13 mouse cellular contexts compared by ENCODE assay signal in the genomic region with DNA sequence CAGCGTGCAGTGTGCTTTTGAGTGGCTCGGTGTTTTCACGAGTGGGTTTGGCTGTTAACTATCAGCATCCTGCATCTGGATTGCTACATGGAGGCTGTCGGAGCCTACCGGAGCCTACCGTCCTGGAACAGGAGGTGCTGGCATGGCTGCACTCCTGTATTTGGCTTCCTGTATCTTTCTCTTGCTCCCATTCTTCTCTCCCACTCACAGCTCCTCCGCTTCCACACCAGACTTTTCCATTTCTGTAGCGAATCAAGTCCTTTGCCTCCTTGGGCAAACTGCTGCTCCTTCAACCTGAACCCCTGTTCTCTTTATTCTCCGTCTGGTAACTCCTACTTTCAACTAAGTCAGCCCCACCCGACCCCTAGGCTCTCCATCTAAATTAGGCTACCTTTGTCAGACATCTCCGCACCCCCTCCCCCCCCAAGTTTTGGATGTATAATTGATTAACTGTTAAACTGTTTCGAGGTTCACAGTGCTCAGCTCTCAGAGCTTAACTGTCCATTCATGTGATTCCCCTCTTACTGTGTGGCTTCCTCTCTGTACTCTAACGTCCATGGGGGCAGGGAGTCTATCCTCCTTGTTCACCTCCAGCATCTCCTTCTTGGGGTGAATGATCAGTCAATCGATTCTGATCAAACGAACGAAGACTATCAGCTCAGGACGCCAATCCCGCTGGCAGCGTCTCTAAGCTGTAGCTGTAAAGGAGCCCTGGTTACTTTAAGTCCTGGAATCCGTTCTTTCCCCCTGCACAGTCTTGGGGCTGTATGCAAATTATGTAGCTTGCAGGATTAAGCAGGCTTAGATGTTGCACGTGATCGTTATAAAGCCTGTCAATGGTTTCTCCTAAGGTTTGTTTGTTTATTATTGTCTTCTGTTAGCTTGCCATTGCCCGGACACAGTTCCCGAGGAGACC.
DNase-seq lines count a peak whose midpoint lies in the region; ATAC-seq and TF ChIP-seq lines count a peak whose summit lies in the region.
"Had no signal": no experiment of that assay in that cellular context is flagged by ENCODE, and none has a peak within 500 bp of the region (broad histone marks: within the 10 kb centered on the region; RNA-seq: fewer than 3 reads in every experiment).

No protein-coding gene starts in this region.

- TF ChIP-seq EP300 in ES-Bruce4 (IDR thresholded peaks at IDR 0.05; ENCODE audit: insufficient read depth, low read depth, low read length) = no peak

- TF ChIP-seq POLR2A in ES-Bruce4 (IDR thresholded peaks at IDR 0.05; ENCODE audit: insufficient read depth, low read length) = no peak
- TF ChIP-seq POLR2A in limb, embryonic 14.5 days (IDR thresholded peaks at IDR 0.05; ENCODE audit: borderline replicate concordance, extremely low read depth, insufficient read depth, insufficient read length) = no peak

- no peak for TF ChIP-seq CTCF in ES-Bruce4 (IDR thresholded peaks at IDR 0.05; ENCODE audit: low read depth, low read length)
- no peak for TF ChIP-seq CTCF in forebrain, postnatal 0 days (IDR thresholded peaks at IDR 0.05; ENCODE audit: low read depth)

- WGBS in forebrain, postnatal 0 days = 46% methylated on average over 24 of the region's 24 CpGs
- WGBS in limb, embryonic 14.5 days = 70% methylated on average over 24 of the region's 24 CpGs

- H3K27me3 ChIP-seq in ES-Bruce4 (ENCODE audit: control insufficient read depth, insufficient read depth, low read length, poor library complexity, severe bottlenecking) = no peaks in the 10 kb centered on the region
- no peaks in the 10 kb centered on the region for H3K27me3 ChIP-seq in forebrain, postnatal 0 days (ENCODE audit: insufficient read depth, low read length)
- H3K27me3 ChIP-seq in limb, embryonic 14.5 days (ENCODE audit: control insufficient read depth, insufficient read depth, low read length) = no peaks in the 10 kb centered on the region
- H3K27me3 ChIP-seq: liver, embryonic 13.5 days had no signal

- no peaks in the 10 kb centered on the region for H3K36me3 ChIP-seq in ES-Bruce4 (ENCODE audit: control insufficient read depth, insufficient read depth, low read length, poor library complexity, severe bottlenecking)
- H3K36me3 ChIP-seq in forebrain, postnatal 0 days (ENCODE audit: insufficient read depth) = no peaks in the 10 kb centered on the region
- no peaks in the 10 kb centered on the region for H3K36me3 ChIP-seq in limb, embryonic 14.5 days (ENCODE audit: control insufficient read depth, insufficient read depth, low read length)
- H3K36me3 ChIP-seq: liver, embryonic 13.5 days had no signal

- peaks cover 6% of the 10 kb centered on the region for H3K4me1 ChIP-seq in ES-Bruce4 (ENCODE audit: control insufficient read depth, insufficient read depth, low read length)
- no peaks in the 10 kb centered on the region for H3K4me1 ChIP-seq in forebrain, postnatal 0 days (ENCODE audit: insufficient read depth)
- peaks cover 17% of the 10 kb centered on the region for H3K4me1 ChIP-seq in limb, embryonic 14.5 days (ENCODE audit: control insufficient read depth, insufficient read depth, low read length)
- H3K4me1 ChIP-seq: liver, embryonic 13.5 days had no signal

- no peak overlapping the region for H3K9ac ChIP-seq in ES-Bruce4 (ENCODE audit: low read depth, poor library complexity, severe bottlenecking)
- no peak overlapping the region for H3K9ac ChIP-seq in forebrain, postnatal 0 days
- H3K9ac ChIP-seq in limb, embryonic 14.5 days (ENCODE audit: low read depth, low read length, severe bottlenecking) = no peak overlapping the region
- H3K9ac ChIP-seq: liver, embryonic 13.5 days had no signal

- peak overlapping the region; percentile 11; the same call in 1 of the 2 replicates for H3K4me3 ChIP-seq in ES-Bruce4 (ENCODE audit: low read depth, low read length)
- H3K4me3 ChIP-seq in forebrain, postnatal 0 days (ENCODE audit: low read depth, low read length) = no peak overlapping the region
- no peak overlapping the region for H3K4me3 ChIP-seq in limb, embryonic 14.5 days (replicated peaks; ENCODE audit: low read length)
- H3K4me3 ChIP-seq: liver, embryonic 13.5 days had no signal

- peak; percentile 27 for DNase-seq in brain, adult 2 months (ENCODE audit: low read depth, low spot score)
- DNase-seq in forebrain, postnatal 0 days = no peak
- no peak for DNase-seq in limb, embryonic 14.5 days (ENCODE audit: low spot score)
- no peak for DNase-seq in spleen, adult 12 weeks (ENCODE audit: low spot score)
- no peak for DNase-seq in ovary, postnatal 14 days (ENCODE audit: low spot score)
- DNase-seq in cerebellum, postnatal 25 days = no peak
- DNase-seq: adrenal gland, postnatal 14 days; heart, postnatal 10 days; liver, embryonic 13.5 days had no signal

- H3K9me3 ChIP-seq in ES-Bruce4 (replicated peaks; ENCODE audit: control insufficient read depth, insufficient read depth, low read length, poor library complexity, severe bottlenecking) = no peaks in the 10 kb centered on the region
- no peaks in the 10 kb centered on the region for H3K9me3 ChIP-seq in forebrain, postnatal 0 days (ENCODE audit: low read length)
- H3K9me3 ChIP-seq in limb, embryonic 14.5 days (ENCODE audit: control insufficient read depth, low read length) = no peaks in the 10 kb centered on the region
- H3K9me3 ChIP-seq: liver, embryonic 13.5 days had no signal

- no peak overlapping the region for H3K27ac ChIP-seq in ES-Bruce4 (ENCODE audit: insufficient read depth, low read length)
- H3K27ac ChIP-seq in forebrain, postnatal 0 days (ENCODE audit: low read depth, low read length) = no peak overlapping the region
- H3K27ac ChIP-seq in limb, embryonic 14.5 days (replicated peaks; ENCODE audit: low read depth, low read length) = no peak overlapping the region
- H3K27ac ChIP-seq: liver, embryonic 13.5 days had no signal

- H3K4me2 ChIP-seq in forebrain, postnatal 0 days (ENCODE audit: low read depth) = 0 out of 2 replicates have a peak overlapping the region, but pooled peaks have one; percentile 19
- peak overlapping the region; percentile 15; the same call in 1 of the 2 replicates for H3K4me2 ChIP-seq in limb, embryonic 14.5 days (replicated peaks; ENCODE audit: low read depth, low read length, severe bottlenecking)
- H3K4me2 ChIP-seq: liver, embryonic 13.5 days had no signal

- no peak for ATAC-seq in forebrain, postnatal 0 days
- ATAC-seq in limb, embryonic 14.5 days (ENCODE audit: low FRiP score, low read depth) = no peak
- no peak for ATAC-seq in megakaryocyte-erythroid progenitor cell, adult 5-6 weeks (replicated peaks; ENCODE audit: low FRiP score, low TSS enrichment, poor library complexity, severe bottlenecking)
- ATAC-seq: CD4-positive, CD25-positive, alpha-beta regulatory T cell, adult 4 months; intestine, embryonic 16.5 days had no signal
